Mouse (Mus musculus) midbrain, embryonic 13.5 days (tissue): ENCODE measurements around the gene Frs3. TPM values are rescaled to one million over a fixed set of nuclear protein-coding genes. Genes with fewer than 3 reads are reported as not detected.
A peak's percentile ranks its signal among the peaks of the same experiment; 100 is the strongest.

ENCODE experiments used
- ATAC-seq: fragments of 200-750 bp; cut with Nextera tagmentation; 2 replicates; pipeline ENCODE4 v1.8.0; 2017; ENCODE audit warnings: mild to moderate bottlenecking, moderate TSS enrichment, moderate library complexity
- H3K27ac ChIP-seq: fragments of 300-500 bp; sonication (generic); 2 replicates; pipeline ENCODE4 v1.5.1; 2015; ENCODE audit warnings: inconsistent platforms, mild to moderate bottlenecking, moderate library complexity
- H3K27me3 ChIP-seq: fragments of 300-500 bp; sonication (generic); 2 replicates; pipeline ENCODE4 v1.6.1; 2015; ENCODE audit warnings: mild to moderate bottlenecking, inconsistent platforms
- H3K36me3 ChIP-seq: fragments of 300-500 bp; sonication (generic); 2 replicates; pipeline ENCODE4 v1.6.1; 2015; ENCODE audit warnings: mild to moderate bottlenecking, inconsistent platforms
- H3K4me1 ChIP-seq: fragments of 300-500 bp; sonication (generic); replicated peaks from 2 replicates; pipeline ENCODE4 v1.6.1; 2015; ENCODE audit warnings: inconsistent platforms
- H3K4me2 ChIP-seq: fragments of 300-500 bp; sonication (generic); replicated peaks from 2 replicates; pipeline ENCODE4 v1.6.1; 2015; ENCODE audit warnings: moderate library complexity, mild to moderate bottlenecking, inconsistent platforms
- H3K4me3 ChIP-seq: fragments of 300-500 bp; sonication (generic); replicated peaks from 2 replicates; pipeline ENCODE4 v1.5.1; 2015; ENCODE audit warnings: mild to moderate bottlenecking, inconsistent platforms
- H3K9ac ChIP-seq: fragments of 300-500 bp; sonication (generic); replicated peaks from 2 replicates; pipeline ENCODE4 v1.6.1; 2015; ENCODE audit warnings: mild to moderate bottlenecking, inconsistent platforms
- H3K9me3 ChIP-seq: fragments of 300-500 bp; sonication (generic); 2 replicates; pipeline ENCODE4 v1.6.1; 2016; ENCODE audit warnings: mild to moderate bottlenecking, inconsistent platforms
- WGBS: fragments of 180-500 bp; shearing (Covaris S2); methylation state at CpG from one replicate; pipeline ENCODE4 v1.1.7; 2015; 5-methylcytosine and 5-hydroxymethylcytosine counted together
- polyA plus RNA-seq: library from polyadenylated mRNA; unstranded; fragments of >200 nt; fragmentation: Nextera tagmentation; extraction: Ambion mirVana; gene quantifications from 2 replicates; pipeline ENCODE4 v1.2.1, GENCODE M21; 2015

Gene Frs3
- polyA plus RNA-seq, 1 experiment from 2014 or later = 28.0 TPM

GRCm38 (mm10) chr17:47710036-47710435 is 21.2 kb downstream of the Frs3 start:
- no peaks in the 10 kb centered on the region for H3K36me3 ChIP-seq
- no peak overlapping the region for H3K9ac ChIP-seq
- no peak overlapping the region for H3K27ac ChIP-seq
- no peaks in the 10 kb centered on the region for H3K9me3 ChIP-seq
- no peaks in the 10 kb centered on the region for H3K4me1 ChIP-seq
- H3K4me3 ChIP-seq = no peak overlapping the region
- no peaks in the 10 kb centered on the region for H3K27me3 ChIP-seq
- WGBS = 84% methylated on average over 3 of the region's 3 CpGs
- ATAC-seq = no peak
- no peak overlapping the region for H3K4me2 ChIP-seq

GRCm38 (mm10) chr17:47711883-47712282 is 23.1 kb downstream of the Frs3 start:
- H3K4me3 ChIP-seq = no peak overlapping the region
- H3K36me3 ChIP-seq = no peaks in the 10 kb centered on the region
- H3K27me3 ChIP-seq = no peaks in the 10 kb centered on the region
- no peaks in the 10 kb centered on the region for H3K9me3 ChIP-seq
- H3K9ac ChIP-seq = no peak overlapping the region
- H3K27ac ChIP-seq = no peak overlapping the region
- H3K4me2 ChIP-seq = no peak overlapping the region
- WGBS = 71% methylated on average over 6 of the region's 6 CpGs
- ATAC-seq = 0 out of 2 replicates have a peak, but pooled peaks have one; percentile 30
- H3K4me1 ChIP-seq = no peaks in the 10 kb centered on the region

- WGBS = 51% methylated on average over 10 of the region's 22 CpGs
- Histone ChIP-seq H3K9me3 (no peaks in the 10 kb centered on the region), H3K4me1 (no peaks in the 10 kb centered on the region), H3K27me3 (no peaks in the 10 kb centered on the region), H3K4me2 (no peak overlapping the region), H3K9ac (0 out of 2 replicates have a peak overlapping the region, but pooled peaks have one; percentile 20), H3K4me3 (no peak overlapping the region), H3K36me3 (no peaks in the 10 kb centered on the region), H3K27ac (no peak overlapping the region)
- ATAC-seq = no peak
Observed at GRCm38 (mm10) chr17:47712889-47713571, 24.2 kb downstream of the Frs3 start.

- Histone ChIP-seq H3K4me2 (no peak overlapping the region), H3K36me3 (no peaks in the 10 kb centered on the region), H3K9ac (no peak overlapping the region), H3K4me1 (no peaks in the 10 kb centered on the region), H3K4me3 (no peak overlapping the region), H3K9me3 (no peaks in the 10 kb centered on the region), H3K27ac (no peak overlapping the region), H3K27me3 (no peaks in the 10 kb centered on the region)
- ATAC-seq = no peak
- WGBS = 70% methylated on average over 3 of the region's 3 CpGs
Observed at GRCm38 (mm10) chr17:47715037-47715436, 26.2 kb downstream of the Frs3 start.

GRCm38 (mm10) chr17:47721183-47721582 is 32.4 kb downstream of the Frs3 start:
- no peaks in the 10 kb centered on the region for H3K9me3 ChIP-seq
- H3K4me2 ChIP-seq = no peak overlapping the region
- no peak overlapping the region for H3K27ac ChIP-seq
- H3K4me3 ChIP-seq = no peak overlapping the region
- no peaks in the 10 kb centered on the region for H3K36me3 ChIP-seq
- WGBS = 89% methylated on average over 4 of the region's 4 CpGs
- no peak for ATAC-seq
- no peaks in the 10 kb centered on the region for H3K4me1 ChIP-seq
- no peak overlapping the region for H3K9ac ChIP-seq
- H3K27me3 ChIP-seq = no peaks in the 10 kb centered on the region

- Histone ChIP-seq H3K27ac (no peak within 1 kb of the TSS), H3K4me1 (no peaks in the 10 kb centered on the region), H3K27me3 (no peaks in the 10 kb centered on the region), H3K4me3 (no peak within 1 kb of the TSS), H3K36me3 (no peaks in the 10 kb centered on the region), H3K9ac (no peak within 1 kb of the TSS), H3K9me3 (no peaks in the 10 kb centered on the region), H3K4me2 (no peak within 1 kb of the TSS)
- ATAC-seq = no peak
- 86% methylated on average over 11 of the region's 11 CpGs for WGBS
Observed at GRCm38 (mm10) chr17:47726566-47726965, 37.7 kb downstream of the Frs3 start, which contains the start of gene Pgc. Pgc (plus strand) TSS chr17:47726842.

- no peaks in the 10 kb centered on the region for H3K36me3 ChIP-seq
Observed at GRCm38 (mm10) chr17:47730633-47731575, 42.1 kb downstream of the Frs3 start.

GRCm38 (mm10) chr17:47735553-47736100 is 46.8 kb downstream of the Frs3 start:
- peaks cover 29% of the 10 kb centered on the region for H3K27me3 ChIP-seq
- no peak overlapping the region for H3K9ac ChIP-seq
- no peak overlapping the region for H3K4me3 ChIP-seq
- H3K27ac ChIP-seq = no peak overlapping the region
- no peaks in the 10 kb centered on the region for H3K36me3 ChIP-seq
- WGBS = 78% methylated on average over 14 of the region's 14 CpGs
- H3K4me2 ChIP-seq = no peak overlapping the region
- peaks cover 29% of the 10 kb centered on the region for H3K4me1 ChIP-seq
- no peak for ATAC-seq
- no peaks in the 10 kb centered on the region for H3K9me3 ChIP-seq

More at GRCm38 (mm10) chr17:47730633-47731575, 42.1 kb downstream of the Frs3 start:
- no peak overlapping the region for H3K4me2 ChIP-seq
- no peaks in the 10 kb centered on the region for H3K27me3 ChIP-seq
- H3K9me3 ChIP-seq = no peaks in the 10 kb centered on the region
- WGBS = 45% methylated on average over 24 of the region's 24 CpGs
- H3K27ac ChIP-seq = no peak overlapping the region
- H3K4me3 ChIP-seq = no peak overlapping the region
- no peak for ATAC-seq
- H3K9ac ChIP-seq = no peak overlapping the region
- H3K4me1 ChIP-seq = no peaks in the 10 kb centered on the region

- H3K4me1 ChIP-seq = peaks cover 29% of the 10 kb centered on the region
- H3K27ac ChIP-seq = no peak within 1 kb of the TSS
- peaks cover 35% of the 10 kb centered on the region for H3K27me3 ChIP-seq
- peak within 1 kb of the TSS; percentile 48 for H3K4me3 ChIP-seq
- H3K4me2 ChIP-seq = peak within 1 kb of the TSS; percentile 78
- H3K36me3 ChIP-seq = no peaks in the 10 kb centered on the region
- under 1% methylated on average over 41 of the region's 47 CpGs for WGBS
- peak within 1 kb of the TSS; percentile 51 for H3K9ac ChIP-seq
- peak; percentile 85 for ATAC-seq
- H3K9me3 ChIP-seq = no peaks in the 10 kb centered on the region
Observed at GRCm38 (mm10) chr17:47736856-47737255, 48.0 kb downstream of the Frs3 start, which contains the start of gene Tfeb. Tfeb (plus strand) TSS chr17:47737030.

GRCm38 (mm10) chr17:47737271-47738065 is 48.6 kb downstream of the Frs3 start:
- peaks cover 29% of the 10 kb centered on the region for H3K4me1 ChIP-seq
- H3K27me3 ChIP-seq = peaks cover 35% of the 10 kb centered on the region
- no peaks in the 10 kb centered on the region for H3K9me3 ChIP-seq
- H3K36me3 ChIP-seq = no peaks in the 10 kb centered on the region
- no peak overlapping the region for H3K27ac ChIP-seq
- H3K4me2 ChIP-seq = peak overlapping the region; percentile 78
- peak; percentile 82 for ATAC-seq
- peak overlapping the region; percentile 51 for H3K9ac ChIP-seq
- 2% methylated on average over 48 of the region's 60 CpGs for WGBS
- H3K4me3 ChIP-seq = peak overlapping the region; percentile 48

GRCm38 (mm10) chr17:47738066-47738878 is 49.4 kb downstream of the Frs3 start:
- H3K4me3 ChIP-seq = peak overlapping the region; percentile 48
- peaks cover 35% of the 10 kb centered on the region for H3K27me3 ChIP-seq
- H3K4me1 ChIP-seq = peaks cover 29% of the 10 kb centered on the region
- no peaks in the 10 kb centered on the region for H3K9me3 ChIP-seq
- H3K27ac ChIP-seq = no peak overlapping the region
- peak; percentile 24 for ATAC-seq
- under 1% methylated on average over 47 of the region's 61 CpGs for WGBS
- no peaks in the 10 kb centered on the region for H3K36me3 ChIP-seq
- H3K9ac ChIP-seq = peak overlapping the region; percentile 51
- peak overlapping the region; percentile 78 for H3K4me2 ChIP-seq
